Mouse (Mus musculus): ENCODE results near the gene Defb28.

Gene Defb28

GRCm38 (mm10) chr2:152569881-152570280 is 51.8 kb downstream of the Defb28 start:
- DNase-seq: no peak

GRCm38 (mm10) chr2:152570313-152570712 is 52.3 kb downstream of the Defb28 start:
- no peak for DNase-seq
